Mouse (Mus musculus): ENCODE results near the gene Smoc1.

Smoc1 gene

DNA sequence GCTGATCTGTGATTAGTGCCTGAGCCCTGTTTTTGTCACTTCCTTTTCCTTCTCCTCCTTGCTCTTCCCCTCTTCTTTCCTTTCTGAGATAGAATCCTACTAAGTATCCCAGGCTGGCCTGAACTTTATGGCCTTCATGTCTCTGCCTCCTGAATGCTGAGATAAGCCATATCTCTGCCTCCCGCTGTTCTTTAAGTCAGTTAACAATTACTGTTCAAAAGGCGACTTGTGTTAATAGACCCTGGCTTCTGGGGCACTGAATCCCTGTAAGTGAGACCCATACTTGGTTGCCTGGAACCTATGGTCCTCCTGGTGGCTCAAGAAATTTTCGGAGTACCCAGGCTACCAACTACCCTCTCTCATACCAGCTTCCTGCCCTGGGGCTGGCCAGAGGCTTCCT lies 48.3 kb downstream of the Smoc1 start:
- H3K27me3 ChIP-seq (ENCODE audit: insufficient read depth, low read length): no peaks in the 10 kb centered on the region
- H3K36me3 ChIP-seq (ENCODE audit: insufficient read depth, low read length): peaks cover 13% of the 10 kb centered on the region
- TF ChIP-seq CTCF (conservative IDR thresholded peaks at IDR 0.05; ENCODE audit: low read length) (no peak), NANOG (IDR thresholded peaks at IDR 0.05; ENCODE audit: borderline replicate concordance, low read length) (no peak), POU5F1 (IDR thresholded peaks at IDR 0.05; ENCODE audit: borderline replicate concordance, low read length) (no peak)
- no peaks in the 10 kb centered on the region for H3K9me3 ChIP-seq (ENCODE audit: low read length)
- no peaks in the 10 kb centered on the region for H3K4me1 ChIP-seq (replicated peaks; ENCODE audit: low read depth, low read length)
- H3K4me3 ChIP-seq (replicated peaks; ENCODE audit: low read length): no peak overlapping the region

DNA sequence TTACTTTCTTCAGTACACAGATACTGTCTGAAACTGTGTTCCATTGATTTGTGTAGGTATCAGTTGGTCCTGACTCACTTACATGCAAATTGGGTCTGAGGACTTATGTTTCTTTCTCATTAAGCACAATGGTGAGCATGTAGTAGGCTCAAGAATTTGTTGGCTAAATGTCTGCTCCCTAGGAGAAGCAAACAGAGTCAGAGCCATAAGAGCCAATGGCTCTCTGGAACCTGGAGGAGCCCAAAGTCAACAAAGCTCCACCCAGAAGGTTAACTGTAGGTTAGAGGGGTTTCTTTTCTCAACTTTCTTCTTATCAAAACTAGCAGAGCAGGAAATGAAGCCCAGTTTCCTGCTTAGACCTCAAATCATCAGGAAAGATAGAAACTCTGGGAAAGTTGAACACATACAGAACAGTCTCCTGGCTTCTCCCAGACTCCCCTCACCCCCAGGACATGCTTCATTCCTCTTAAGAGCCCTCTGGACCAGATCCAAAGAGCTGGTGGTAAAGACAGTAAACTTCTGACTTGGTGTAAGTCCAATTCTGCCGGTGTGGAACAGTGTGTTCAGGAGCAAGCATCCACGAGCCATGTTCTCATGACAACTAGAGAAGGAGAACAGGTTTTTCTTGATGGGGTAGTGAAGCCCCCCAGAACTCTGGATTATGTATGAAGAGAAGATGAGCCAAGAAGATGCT lies 51.5 kb downstream of the Smoc1 start:
- TF ChIP-seq CTCF (conservative IDR thresholded peaks at IDR 0.05; ENCODE audit: low read length) (no peak), NANOG (IDR thresholded peaks at IDR 0.05; ENCODE audit: borderline replicate concordance, low read length) (no peak), POU5F1 (IDR thresholded peaks at IDR 0.05; ENCODE audit: borderline replicate concordance, low read length) (no peak)
- Histone ChIP-seq H3K36me3 (ENCODE audit: insufficient read depth, low read length) (peaks cover 20% of the 10 kb centered on the region), H3K9me3 (ENCODE audit: low read length) (no peaks in the 10 kb centered on the region), H3K4me3 (replicated peaks; ENCODE audit: low read length) (no peak overlapping the region), H3K4me1 (replicated peaks; ENCODE audit: low read depth, low read length) (0 out of 2 replicates have a peak, but pooled peaks cover 3% of the 10 kb centered on the region), H3K27me3 (ENCODE audit: insufficient read depth, low read length) (no peaks in the 10 kb centered on the region)

- no peaks in the 10 kb centered on the region for H3K9me3 ChIP-seq (ENCODE audit: low read length)
- TF ChIP-seq NANOG (IDR thresholded peaks at IDR 0.05; ENCODE audit: borderline replicate concordance, low read length): no peak
- no peak for TF ChIP-seq CTCF (conservative IDR thresholded peaks at IDR 0.05; ENCODE audit: low read length)
- no peak for TF ChIP-seq POU5F1 (IDR thresholded peaks at IDR 0.05; ENCODE audit: borderline replicate concordance, low read length)
Measured at GRCm38 (mm10) chr12:81080345-81080744, 53.7 kb downstream of the Smoc1 start.

GRCm38 (mm10) chr12:81081031-81081430 lies 54.4 kb downstream of the Smoc1 start:
- TF ChIP-seq CTCF (conservative IDR thresholded peaks at IDR 0.05; ENCODE audit: low read length): no peak
- TF ChIP-seq POU5F1 (IDR thresholded peaks at IDR 0.05; ENCODE audit: borderline replicate concordance, low read length): no peak
- no peak for TF ChIP-seq NANOG (IDR thresholded peaks at IDR 0.05; ENCODE audit: borderline replicate concordance, low read length)
- Histone ChIP-seq H3K9me3 (ENCODE audit: low read length) (no peaks in the 10 kb centered on the region), H3K4me3 (replicated peaks; ENCODE audit: low read length) (no peak overlapping the region), H3K36me3 (ENCODE audit: insufficient read depth, low read length) (peaks cover 24% of the 10 kb centered on the region), H3K27me3 (ENCODE audit: insufficient read depth, low read length) (no peaks in the 10 kb centered on the region), H3K4me1 (replicated peaks; ENCODE audit: low read depth, low read length) (0 out of 2 replicates have a peak, but pooled peaks cover 3% of the 10 kb centered on the region)

More at GRCm38 (mm10) chr12:81080345-81080744, 53.7 kb downstream of the Smoc1 start:
- Histone ChIP-seq H3K36me3 (ENCODE audit: insufficient read depth, low read length) (peaks cover 24% of the 10 kb centered on the region), H3K4me1 (replicated peaks; ENCODE audit: low read depth, low read length) (0 out of 2 replicates have a peak, but pooled peaks cover 3% of the 10 kb centered on the region), H3K27me3 (ENCODE audit: insufficient read depth, low read length) (no peaks in the 10 kb centered on the region), H3K4me3 (replicated peaks; ENCODE audit: low read length) (no peak overlapping the region)

DNA sequence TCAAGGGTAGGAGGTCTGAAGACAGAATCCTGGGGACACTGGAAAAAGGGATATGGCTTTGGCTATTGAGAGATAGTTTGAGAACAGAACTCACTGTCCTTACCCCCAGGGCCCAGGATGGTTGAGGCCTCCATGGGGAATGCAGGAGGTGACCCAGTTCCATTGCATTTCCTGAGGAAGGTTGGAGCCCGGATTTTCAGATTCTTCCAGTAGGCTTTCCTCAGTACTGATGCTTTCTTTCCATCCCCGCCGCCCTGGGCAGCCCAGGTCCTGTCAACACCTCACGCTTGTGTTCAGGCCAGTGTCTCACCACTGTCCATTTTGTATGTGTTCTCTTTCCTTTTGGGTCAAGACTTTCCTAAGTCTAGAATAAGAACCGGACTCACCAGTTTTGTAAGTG lies 56.5 kb downstream of the Smoc1 start:
- no peaks in the 10 kb centered on the region for H3K27me3 ChIP-seq (ENCODE audit: insufficient read depth, low read length)
- H3K36me3 ChIP-seq (ENCODE audit: insufficient read depth, low read length): peaks cover 16% of the 10 kb centered on the region
- H3K4me1 ChIP-seq (replicated peaks; ENCODE audit: low read depth, low read length): 0 out of 2 replicates have a peak, but pooled peaks cover 3% of the 10 kb centered on the region
- no peaks in the 10 kb centered on the region for H3K9me3 ChIP-seq (ENCODE audit: low read length)
- H3K4me3 ChIP-seq (replicated peaks; ENCODE audit: low read length): no peak overlapping the region
- TF ChIP-seq POU5F1 (IDR thresholded peaks at IDR 0.05; ENCODE audit: borderline replicate concordance, low read length): no peak

GRCm38 (mm10) chr12:81085244-81085643 lies 58.6 kb downstream of the Smoc1 start:
- Histone ChIP-seq H3K4me1 (replicated peaks; ENCODE audit: low read depth, low read length) (0 out of 2 replicates have a peak, but pooled peaks cover 3% of the 10 kb centered on the region), H3K36me3 (ENCODE audit: insufficient read depth, low read length) (peaks cover 15% of the 10 kb centered on the region), H3K27me3 (ENCODE audit: insufficient read depth, low read length) (no peaks in the 10 kb centered on the region), H3K4me3 (replicated peaks; ENCODE audit: low read length) (no peak overlapping the region), H3K9me3 (ENCODE audit: low read length) (no peaks in the 10 kb centered on the region)
- TF ChIP-seq NANOG (IDR thresholded peaks at IDR 0.05; ENCODE audit: borderline replicate concordance, low read length) (no peak), POU5F1 (IDR thresholded peaks at IDR 0.05; ENCODE audit: borderline replicate concordance, low read length) (no peak), CTCF (conservative IDR thresholded peaks at IDR 0.05; ENCODE audit: low read length) (no peak)

- no peaks in the 10 kb centered on the region for H3K27me3 ChIP-seq (ENCODE audit: insufficient read depth, low read length)
- TF ChIP-seq POU5F1 (IDR thresholded peaks at IDR 0.05; ENCODE audit: borderline replicate concordance, low read length) (no peak), CTCF (conservative IDR thresholded peaks at IDR 0.05; ENCODE audit: low read length) (no peak), NANOG (IDR thresholded peaks at IDR 0.05; ENCODE audit: borderline replicate concordance, low read length) (no peak)
- H3K4me1 ChIP-seq (replicated peaks; ENCODE audit: low read depth, low read length): no peaks in the 10 kb centered on the region
- no peak overlapping the region for H3K4me3 ChIP-seq (replicated peaks; ENCODE audit: low read length)
- H3K9me3 ChIP-seq (ENCODE audit: low read length): no peaks in the 10 kb centered on the region
- peaks cover 24% of the 10 kb centered on the region for H3K36me3 ChIP-seq (ENCODE audit: insufficient read depth, low read length)
Measured at GRCm38 (mm10) chr12:81088131-81088530, 61.5 kb downstream of the Smoc1 start.

- TF ChIP-seq POU5F1 (IDR thresholded peaks at IDR 0.05; ENCODE audit: borderline replicate concordance, low read length): no peak
- no peak for TF ChIP-seq NANOG (IDR thresholded peaks at IDR 0.05; ENCODE audit: borderline replicate concordance, low read length)
- no peak for TF ChIP-seq CTCF (conservative IDR thresholded peaks at IDR 0.05; ENCODE audit: low read length)
- H3K4me1 ChIP-seq (replicated peaks; ENCODE audit: low read depth, low read length): no peaks in the 10 kb centered on the region
- H3K4me3 ChIP-seq (replicated peaks; ENCODE audit: low read length): no peak overlapping the region
- no peaks in the 10 kb centered on the region for H3K9me3 ChIP-seq (ENCODE audit: low read length)
- H3K27me3 ChIP-seq (ENCODE audit: insufficient read depth, low read length): no peaks in the 10 kb centered on the region
- peaks cover 24% of the 10 kb centered on the region for H3K36me3 ChIP-seq (ENCODE audit: insufficient read depth, low read length)
Measured at GRCm38 (mm10) chr12:81091641-81092040, 65.0 kb downstream of the Smoc1 start.

DNA sequence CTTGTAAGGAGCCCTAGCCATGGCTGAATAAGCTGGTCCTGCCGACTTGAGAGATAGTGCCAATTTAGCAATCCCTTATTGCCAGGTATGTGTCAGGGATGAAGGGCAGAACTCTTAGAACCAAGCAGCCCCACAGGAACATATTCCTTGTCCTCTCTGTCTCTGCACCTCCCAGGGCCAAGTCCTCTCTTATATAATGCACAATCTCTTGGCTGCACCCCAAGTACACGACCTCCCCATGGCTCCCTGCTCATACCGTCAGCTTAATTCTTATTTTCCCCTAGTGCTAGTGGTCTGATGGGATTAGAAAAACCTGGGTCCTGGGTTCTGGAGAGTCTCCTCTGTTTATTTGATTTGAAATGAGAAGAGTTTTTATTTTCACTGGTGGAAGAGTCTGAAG lies 66.0 kb downstream of the Smoc1 start:
- no peaks in the 10 kb centered on the region for H3K4me1 ChIP-seq (replicated peaks; ENCODE audit: low read depth, low read length)
- H3K9me3 ChIP-seq (ENCODE audit: low read length): no peaks in the 10 kb centered on the region
- TF ChIP-seq POU5F1 (IDR thresholded peaks at IDR 0.05; ENCODE audit: borderline replicate concordance, low read length): no peak
- no peak for TF ChIP-seq NANOG (IDR thresholded peaks at IDR 0.05; ENCODE audit: borderline replicate concordance, low read length)
- TF ChIP-seq CTCF (conservative IDR thresholded peaks at IDR 0.05; ENCODE audit: low read length): no peak
- no peaks in the 10 kb centered on the region for H3K27me3 ChIP-seq (ENCODE audit: insufficient read depth, low read length)
- H3K4me3 ChIP-seq (replicated peaks; ENCODE audit: low read length): no peak overlapping the region
- peaks cover 24% of the 10 kb centered on the region for H3K36me3 ChIP-seq (ENCODE audit: insufficient read depth, low read length)

All from E14TG2a.4 (cell line).